In the genomic region with DNA sequence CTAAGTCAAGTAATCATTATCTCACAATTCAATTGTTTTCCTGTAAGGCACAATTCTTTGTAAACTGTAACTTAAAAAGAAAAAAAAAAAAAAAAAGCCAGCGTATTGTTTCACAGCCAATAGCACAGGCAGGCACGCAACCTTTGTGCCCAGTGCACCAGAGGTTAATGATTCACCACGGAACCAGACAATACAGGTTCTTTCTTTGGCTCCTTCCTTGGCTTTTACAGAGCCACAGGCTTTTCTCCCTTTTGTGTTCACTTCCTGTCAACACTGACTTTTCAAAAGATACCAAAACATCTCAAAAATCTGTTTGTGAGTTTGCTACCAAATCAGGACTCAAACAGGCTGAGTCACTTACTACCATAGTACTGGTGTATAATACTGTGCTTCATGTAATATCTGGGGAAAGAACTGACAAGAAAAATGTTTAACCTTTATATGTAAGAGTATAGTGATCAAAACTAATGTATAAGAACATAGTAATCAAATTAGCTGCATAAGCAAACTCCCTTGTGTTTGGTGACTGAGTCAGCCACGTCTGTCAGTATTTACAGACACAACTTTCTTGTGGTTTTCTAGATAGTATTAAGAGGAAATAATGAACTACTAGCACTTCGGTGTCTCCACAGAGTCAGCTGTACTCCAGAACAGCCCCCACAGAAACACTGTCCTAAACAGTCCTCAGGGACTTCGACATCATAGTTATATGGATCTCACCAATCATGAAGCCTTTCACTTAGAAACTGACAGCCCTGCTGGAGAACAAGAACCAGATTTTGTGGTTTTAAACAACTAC, we compare ENCODE assay signal across 9 mouse cellular contexts. TPM values are rescaled to one million over a fixed set of nuclear protein-coding genes. Genes with fewer than 3 reads are reported as not detected.
A peak's percentile ranks its signal among the peaks of the same experiment; 100 is the strongest.
DNase-seq lines count a peak whose midpoint lies in the region; ATAC-seq and TF ChIP-seq lines count a peak whose summit lies in the region.
"Had no signal": no experiment of that assay in that cellular context is flagged by ENCODE, and none has a peak within 500 bp of the region (broad histone marks: within the 10 kb centered on the region; RNA-seq: fewer than 3 reads in every experiment).

No protein-coding gene starts in this region.

- H3K27ac ChIP-seq in midbrain, embryonic 10.5 days (replicated peaks): peak overlapping the region; percentile 46; the same call in 1 of the 2 replicates
- H3K27ac ChIP-seq in midbrain, embryonic 14.5 days (replicated peaks; ENCODE audit: low read depth, low read length): no peak overlapping the region
- H3K27ac ChIP-seq in bone marrow macrophage, adult 2 months (ENCODE audit: insufficient read depth, low read depth, low read length): peak overlapping the region; percentile 19; the same call in 1 of the 2 replicates
- peak overlapping the region; percentile 78 for H3K27ac ChIP-seq in stomach, embryonic 15.5 days
- H3K27ac ChIP-seq in forebrain, embryonic 13.5 days: no peak overlapping the region
- H3K27ac ChIP-seq: neural tube, embryonic 15.5 days had no signal

- no peak for ATAC-seq in midbrain, embryonic 14.5 days (ENCODE audit: low FRiP score, low TSS enrichment)
- peak; percentile 88 for ATAC-seq in stomach, embryonic 15.5 days (ENCODE audit: insufficient read depth, low FRiP score, low read depth)
- no peak for ATAC-seq in forebrain, embryonic 13.5 days

- H3K4me1 ChIP-seq in midbrain, embryonic 10.5 days: peaks cover 25% of the 10 kb centered on the region
- H3K4me1 ChIP-seq in midbrain, embryonic 14.5 days (ENCODE audit: control insufficient read depth, insufficient read depth, low read length): no peaks in the 10 kb centered on the region
- H3K4me1 ChIP-seq in bone marrow macrophage, adult 2 months (ENCODE audit: control insufficient read depth, insufficient read depth, low read length): peaks cover 40% of the 10 kb centered on the region
- no peaks in the 10 kb centered on the region; the same call in 1 of the 2 replicates for H3K4me1 ChIP-seq in stomach, embryonic 15.5 days
- H3K4me1 ChIP-seq in forebrain, embryonic 13.5 days: 0 out of 2 replicates have a peak, but pooled peaks cover 3% of the 10 kb centered on the region
- H3K4me1 ChIP-seq: neural tube, embryonic 15.5 days had no signal

- H3K27me3 ChIP-seq in midbrain, embryonic 10.5 days (ENCODE audit: low read depth, poor library complexity, severe bottlenecking): no peaks in the 10 kb centered on the region
- H3K27me3 ChIP-seq in midbrain, embryonic 14.5 days (ENCODE audit: control insufficient read depth, insufficient read depth, low read length): no peaks in the 10 kb centered on the region
- no peaks in the 10 kb centered on the region for H3K27me3 ChIP-seq in stomach, embryonic 15.5 days (replicated peaks)
- H3K27me3 ChIP-seq in forebrain, embryonic 13.5 days: no peaks in the 10 kb centered on the region
- H3K27me3 ChIP-seq: neural tube, embryonic 15.5 days had no signal

- no peak overlapping the region for H3K9ac ChIP-seq in midbrain, embryonic 14.5 days (replicated peaks; ENCODE audit: low read length)
- no peak overlapping the region for H3K9ac ChIP-seq in stomach, embryonic 15.5 days
- no peak overlapping the region for H3K9ac ChIP-seq in forebrain, embryonic 13.5 days
- H3K9ac ChIP-seq: neural tube, embryonic 15.5 days had no signal

- no peaks in the 10 kb centered on the region for H3K9me3 ChIP-seq in midbrain, embryonic 10.5 days (replicated peaks)
- no peaks in the 10 kb centered on the region for H3K9me3 ChIP-seq in midbrain, embryonic 14.5 days (ENCODE audit: control insufficient read depth, low read length)
- H3K9me3 ChIP-seq in stomach, embryonic 15.5 days: no peaks in the 10 kb centered on the region
- no peaks in the 10 kb centered on the region for H3K9me3 ChIP-seq in forebrain, embryonic 13.5 days (replicated peaks)
- H3K9me3 ChIP-seq: neural tube, embryonic 15.5 days had no signal

- no peak for DNase-seq in midbrain, embryonic 10.5 days (ENCODE audit: low spot score)
- no peak for DNase-seq in midbrain, embryonic 14.5 days
- peak; percentile 74 for DNase-seq in kidney, postnatal 10 days
- DNase-seq in cerebellum, adult 8-10 months: no peak
- no peak for DNase-seq in gastrocnemius, postnatal 25 days

- no peak for TF ChIP-seq POLR2A in bone marrow macrophage, adult 2 months (IDR thresholded peaks at IDR 0.05; ENCODE audit: borderline replicate concordance, low read depth, low read length)

- no peak overlapping the region for H3K4me3 ChIP-seq in midbrain, embryonic 10.5 days
- no peak overlapping the region for H3K4me3 ChIP-seq in midbrain, embryonic 14.5 days (replicated peaks; ENCODE audit: low read depth, low read length)
- no peak overlapping the region for H3K4me3 ChIP-seq in bone marrow macrophage, adult 2 months (ENCODE audit: insufficient read depth, low read length)
- no peak overlapping the region for H3K4me3 ChIP-seq in stomach, embryonic 15.5 days (replicated peaks)
- no peak overlapping the region for H3K4me3 ChIP-seq in forebrain, embryonic 13.5 days
- H3K4me3 ChIP-seq: neural tube, embryonic 15.5 days had no signal

- no peaks in the 10 kb centered on the region; the same call in 1 of the 2 replicates for H3K36me3 ChIP-seq in midbrain, embryonic 10.5 days
- H3K36me3 ChIP-seq in midbrain, embryonic 14.5 days (ENCODE audit: control insufficient read depth, insufficient read depth, low read length): 0 out of 2 replicates have a peak, but pooled peaks cover 6% of the 10 kb centered on the region
- no peaks in the 10 kb centered on the region for H3K36me3 ChIP-seq in stomach, embryonic 15.5 days
- H3K36me3 ChIP-seq in forebrain, embryonic 13.5 days (ENCODE audit: poor library complexity, severe bottlenecking): no peaks in the 10 kb centered on the region
- H3K36me3 ChIP-seq: neural tube, embryonic 15.5 days had no signal

- TF ChIP-seq CTCF in bone marrow macrophage, adult 2 months (IDR thresholded peaks at IDR 0.05; ENCODE audit: low read depth, low read length): no peak

- 53% methylated on average over 6 of the region's 6 CpGs for WGBS in midbrain, embryonic 10.5 days
- WGBS in midbrain, embryonic 14.5 days: 53% methylated on average over 6 of the region's 6 CpGs
- 57% methylated on average over 6 of the region's 6 CpGs for WGBS in stomach, embryonic 15.5 days
- WGBS in forebrain, embryonic 13.5 days: 46% methylated on average over 6 of the region's 6 CpGs

- no peak overlapping the region for H3K4me2 ChIP-seq in midbrain, embryonic 14.5 days (ENCODE audit: low read length)
- H3K4me2 ChIP-seq in stomach, embryonic 15.5 days: no peak overlapping the region
- no peak overlapping the region for H3K4me2 ChIP-seq in forebrain, embryonic 13.5 days
- H3K4me2 ChIP-seq: neural tube, embryonic 15.5 days had no signal

RNA-seq across cellular contexts. Expression of a gene that starts 16.0 kb away (rescaled TPM):
- polyA plus RNA-seq in midbrain, embryonic 10.5 days (2016; fragmentation: Nextera tagmentation; extraction: Ambion mirVana): 14.9 and 15.7 TPM in 2 replicates
- polyA plus RNA-seq in midbrain, embryonic 14.5 days (2014; fragmentation: Nextera tagmentation; extraction: Ambion mirVana): 3.3 and 5.7 TPM in 2 replicates
- polyA plus RNA-seq in bone marrow macrophage, adult 2 months (2012; ENCODE audit: insufficient read depth, insufficient read length, missing spikeins): 67.6 and 70.8 TPM in 2 replicates
- polyA plus RNA-seq in stomach, embryonic 15.5 days (2015; fragmentation: Nextera tagmentation; extraction: Ambion mirVana): 13.9 and 16.1 TPM in 2 replicates
- polyA plus RNA-seq in forebrain, embryonic 13.5 days (2015; fragmentation: Nextera tagmentation; extraction: Ambion mirVana): 9.0 and 9.4 TPM in 2 replicates
- 1 to 10 TPM; 1.5 to 1.6 TPM for total RNA-seq in gastrocnemius, postnatal 25 days (2021)

Comparison
In these comparisons a context has a peak if more than half of its experiments do, and no peak if none do; other contexts are left out.
1. H3K27ac ChIP-seq: peak in midbrain, embryonic 10.5 days (single experiment), bone marrow macrophage, adult 2 months (single experiment) and stomach, embryonic 15.5 days (single experiment); none in midbrain, embryonic 14.5 days (single experiment) and forebrain, embryonic 13.5 days (single experiment).